Mouse (Mus musculus): ENCODE data around the gene Gnaq. TPM values are rescaled to one million over a fixed set of nuclear protein-coding genes. Genes with fewer than 3 reads are reported as not detected.

The Gnaq gene
- polyA plus RNA-seq, 1 experiment from 2014 or later, result 18.1 TPM

DNA sequence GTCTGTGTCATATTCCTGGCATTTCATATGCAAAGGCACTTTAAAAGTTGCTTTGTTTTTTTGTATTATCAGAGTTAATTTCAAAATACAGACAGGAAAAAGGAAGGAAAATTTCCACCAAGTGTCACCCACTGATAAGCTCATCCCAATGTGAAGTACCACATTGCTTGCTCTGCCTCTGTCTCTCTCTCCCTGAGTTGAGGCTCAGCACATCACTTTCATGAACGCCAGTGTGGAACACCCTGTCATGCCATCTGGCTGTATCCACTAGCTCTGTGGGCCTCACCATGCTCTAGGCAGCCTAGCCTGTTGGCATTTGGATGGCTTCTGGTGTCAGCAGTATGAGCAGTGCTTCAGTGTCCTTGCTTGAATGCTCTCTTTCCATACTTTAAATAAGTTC lies 122.2 kb downstream of the Gnaq start:
- no peaks in the 10 kb centered on the region for H3K36me3 ChIP-seq (ENCODE audit: control insufficient read depth, insufficient read depth, low read length)
- DNase-seq (ENCODE audit: low spot score) (no peak), ATAC-seq (ENCODE audit: low FRiP score, low TSS enrichment) (no peak)
- TF ChIP-seq CTCF (IDR thresholded peaks at IDR 0.05; ENCODE audit: low read depth) (no peak), EP300 (optimal IDR thresholded peaks at IDR 0.05) (no peak)
- no peak overlapping the region for H3K9ac ChIP-seq (ENCODE audit: low read length)
- no peaks in the 10 kb centered on the region for H3K27me3 ChIP-seq (ENCODE audit: control insufficient read depth, insufficient read depth, low read length)
- H3K4me1 ChIP-seq (replicated peaks; ENCODE audit: control insufficient read depth, insufficient read depth), result 0 out of 2 replicates have a peak, but pooled peaks cover 4% of the 10 kb centered on the region
- H3K4me2 ChIP-seq (replicated peaks; ENCODE audit: low read depth), result no peak overlapping the region
- no peaks in the 10 kb centered on the region for H3K9me3 ChIP-seq (ENCODE audit: control insufficient read depth, low read length)
- no peak overlapping the region for H3K27ac ChIP-seq (replicated peaks)
- no peak overlapping the region for H3K4me3 ChIP-seq (ENCODE audit: low read depth, low read length)
- WGBS, result 85% methylated on average over 1 of the region's 1 CpGs

DNA sequence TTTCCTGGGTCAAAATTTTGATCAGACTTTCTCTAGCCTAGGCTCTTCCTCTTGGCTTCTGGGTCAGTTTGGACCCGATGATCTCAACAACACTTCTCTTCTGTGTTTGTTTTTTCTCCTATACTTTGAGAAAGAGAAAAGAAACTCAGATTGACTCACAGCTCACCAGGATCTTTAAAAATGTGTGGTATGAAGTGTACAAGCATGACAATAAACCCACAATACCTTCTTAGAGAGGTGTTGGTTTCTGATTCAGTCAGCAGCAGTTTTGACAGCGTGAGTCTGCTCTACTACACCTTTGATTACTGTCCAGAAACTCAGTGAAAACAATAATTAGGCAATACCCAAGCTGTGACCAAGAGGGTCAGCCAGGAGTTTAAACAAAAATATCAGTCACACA lies 122.7 kb downstream of the Gnaq start:
- TF ChIP-seq CTCF (IDR thresholded peaks at IDR 0.05; ENCODE audit: low read depth), result no peak
- no peaks in the 10 kb centered on the region for H3K9me3 ChIP-seq (ENCODE audit: control insufficient read depth, low read length)
- H3K27ac ChIP-seq (replicated peaks), result no peak overlapping the region
- H3K4me2 ChIP-seq (replicated peaks; ENCODE audit: low read depth), result no peak overlapping the region
- no peaks in the 10 kb centered on the region for H3K27me3 ChIP-seq (ENCODE audit: control insufficient read depth, insufficient read depth, low read length)
- DNase-seq (ENCODE audit: low spot score) (no peak), ATAC-seq (ENCODE audit: low FRiP score, low TSS enrichment) (no peak)
- 0 out of 2 replicates have a peak, but pooled peaks cover 4% of the 10 kb centered on the region for H3K4me1 ChIP-seq (replicated peaks; ENCODE audit: control insufficient read depth, insufficient read depth)
- H3K9ac ChIP-seq (ENCODE audit: low read length), result no peak overlapping the region
- no peak overlapping the region for H3K4me3 ChIP-seq (ENCODE audit: low read depth, low read length)
- WGBS, result 68% methylated on average over 2 of the region's 2 CpGs
- no peaks in the 10 kb centered on the region for H3K36me3 ChIP-seq (ENCODE audit: control insufficient read depth, insufficient read depth, low read length)

DNA sequence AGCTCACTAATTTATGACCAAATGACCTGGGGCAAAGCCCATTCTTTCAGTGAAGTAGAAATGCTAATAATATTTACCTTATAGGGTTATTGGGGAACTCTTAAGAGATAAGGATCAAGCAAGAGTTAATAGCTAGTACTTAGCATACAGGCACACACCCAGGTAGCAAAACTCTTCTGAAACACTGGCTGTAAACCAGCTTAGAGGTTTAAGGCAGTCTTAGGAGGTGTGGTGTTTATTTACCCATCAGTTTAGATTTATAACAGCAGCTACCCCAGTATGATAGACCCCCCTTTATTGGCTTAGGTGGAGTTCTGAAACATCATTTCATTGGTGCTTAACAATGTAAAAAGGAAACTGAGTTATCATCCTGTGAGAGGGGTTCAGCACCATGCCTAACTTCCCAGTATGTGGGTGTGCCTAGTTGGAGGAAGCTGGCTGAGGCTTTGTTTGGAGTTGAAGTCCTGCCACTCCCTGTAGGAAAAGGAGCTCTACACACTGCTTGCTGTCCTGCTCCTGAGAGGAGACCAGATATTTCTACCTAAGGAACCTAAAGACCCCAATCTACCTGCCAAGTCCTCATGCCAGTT lies 126.2 kb downstream of the Gnaq start:
- peak; percentile 68; the same call in 1 of the 2 replicates for ATAC-seq (ENCODE audit: low FRiP score, low TSS enrichment)
- no peak overlapping the region for H3K4me3 ChIP-seq (ENCODE audit: low read depth, low read length)
- no peaks in the 10 kb centered on the region for H3K36me3 ChIP-seq (ENCODE audit: control insufficient read depth, insufficient read depth, low read length)
- no peak overlapping the region for H3K9ac ChIP-seq (ENCODE audit: low read length)
- no peaks in the 10 kb centered on the region for H3K27me3 ChIP-seq (ENCODE audit: control insufficient read depth, insufficient read depth, low read length)
- H3K4me2 ChIP-seq (replicated peaks; ENCODE audit: low read depth), result no peak overlapping the region
- no peaks in the 10 kb centered on the region for H3K9me3 ChIP-seq (ENCODE audit: control insufficient read depth, low read length)
- DNase-seq (ENCODE audit: low spot score), result peak; percentile 28
- H3K27ac ChIP-seq (replicated peaks), result peak overlapping the region; percentile 35
- no peak for TF ChIP-seq CTCF (IDR thresholded peaks at IDR 0.05; ENCODE audit: low read depth)
- TF ChIP-seq EP300 (optimal IDR thresholded peaks at IDR 0.05), result no peak
- 0 out of 2 replicates have a peak, but pooled peaks cover 4% of the 10 kb centered on the region for H3K4me1 ChIP-seq (replicated peaks; ENCODE audit: control insufficient read depth, insufficient read depth)

- Histone ChIP-seq H3K4me3 (ENCODE audit: low read depth, low read length) (no peak overlapping the region), H3K27ac (replicated peaks) (peak overlapping the region; percentile 35), H3K4me2 (replicated peaks; ENCODE audit: low read depth) (no peak overlapping the region), H3K9ac (ENCODE audit: low read length) (no peak overlapping the region), H3K27me3 (ENCODE audit: control insufficient read depth, insufficient read depth, low read length) (no peaks in the 10 kb centered on the region), H3K9me3 (ENCODE audit: control insufficient read depth, low read length) (no peaks in the 10 kb centered on the region), H3K36me3 (ENCODE audit: control insufficient read depth, insufficient read depth, low read length) (no peaks in the 10 kb centered on the region), H3K4me1 (replicated peaks; ENCODE audit: control insufficient read depth, insufficient read depth) (0 out of 2 replicates have a peak, but pooled peaks cover 4% of the 10 kb centered on the region)
- 75% methylated on average over 6 of the region's 6 CpGs for WGBS
- ATAC-seq (ENCODE audit: low FRiP score, low TSS enrichment), result peak; percentile 53
- no peak for DNase-seq (ENCODE audit: low spot score)
- TF ChIP-seq CTCF (IDR thresholded peaks at IDR 0.05; ENCODE audit: low read depth) (no peak), EP300 (optimal IDR thresholded peaks at IDR 0.05) (no peak)
Observed at GRCm38 (mm10) chr19:16259786-16260434, 127.3 kb downstream of the Gnaq start.

DNA sequence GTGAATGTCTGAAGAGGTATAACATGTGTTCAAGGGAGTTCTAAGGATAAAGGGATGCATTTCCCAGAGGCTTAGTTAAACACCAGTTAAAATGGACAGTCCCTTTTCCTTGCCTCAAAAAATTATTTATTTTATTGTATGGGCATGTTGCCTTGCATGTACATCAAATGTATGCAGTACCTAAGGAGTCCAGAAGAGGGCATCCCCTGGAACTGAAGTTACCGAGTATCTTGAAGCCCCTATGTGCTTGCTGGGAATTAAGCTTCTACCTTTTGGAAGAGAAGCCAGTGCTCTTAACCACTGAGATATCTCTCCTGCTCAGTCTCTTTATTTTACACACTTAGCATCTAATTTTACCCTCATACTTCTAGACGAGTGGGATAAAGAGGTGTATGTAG lies 127.8 kb downstream of the Gnaq start:
- DNase-seq (ENCODE audit: low spot score), result no peak
- no peaks in the 10 kb centered on the region for H3K27me3 ChIP-seq (ENCODE audit: control insufficient read depth, insufficient read depth, low read length)
- WGBS, result 80% methylated on average over 2 of the region's 2 CpGs
- no peak overlapping the region for H3K27ac ChIP-seq (replicated peaks)
- H3K4me2 ChIP-seq (replicated peaks; ENCODE audit: low read depth), result no peak overlapping the region
- no peak overlapping the region for H3K9ac ChIP-seq (ENCODE audit: low read length)
- TF ChIP-seq EP300 (optimal IDR thresholded peaks at IDR 0.05) (no peak), CTCF (IDR thresholded peaks at IDR 0.05; ENCODE audit: low read depth) (peak; percentile 63)
- H3K36me3 ChIP-seq (ENCODE audit: control insufficient read depth, insufficient read depth, low read length), result no peaks in the 10 kb centered on the region
- H3K4me3 ChIP-seq (ENCODE audit: low read depth, low read length), result no peak overlapping the region
- no peaks in the 10 kb centered on the region for H3K9me3 ChIP-seq (ENCODE audit: control insufficient read depth, low read length)
- no peak for ATAC-seq (ENCODE audit: low FRiP score, low TSS enrichment)
- H3K4me1 ChIP-seq (replicated peaks; ENCODE audit: control insufficient read depth, insufficient read depth), result 0 out of 2 replicates have a peak, but pooled peaks cover 4% of the 10 kb centered on the region

DNA sequence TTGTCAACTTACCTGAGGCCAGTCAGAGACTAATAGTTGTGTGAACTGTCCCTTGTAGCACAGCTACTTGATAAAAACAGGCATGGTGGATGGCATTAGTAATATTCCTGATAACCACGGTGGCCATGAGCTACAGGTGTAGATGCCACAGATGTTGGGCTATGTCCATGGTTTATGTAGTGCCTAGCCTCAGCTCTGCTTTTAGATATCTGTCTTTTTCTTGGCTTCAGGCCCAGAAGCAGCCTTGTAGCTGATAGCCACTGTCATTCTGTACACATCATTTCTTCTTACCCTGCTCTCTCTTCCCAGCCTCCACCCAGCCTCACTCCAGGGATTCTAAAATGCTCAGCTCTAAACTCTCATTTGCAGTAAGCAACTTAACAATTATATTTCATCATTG lies 128.3 kb downstream of the Gnaq start:
- no peak for TF ChIP-seq CTCF (IDR thresholded peaks at IDR 0.05; ENCODE audit: low read depth)
- no peak for TF ChIP-seq EP300 (optimal IDR thresholded peaks at IDR 0.05)
- ATAC-seq (ENCODE audit: low FRiP score, low TSS enrichment) (no peak), DNase-seq (ENCODE audit: low spot score) (no peak)
- Histone ChIP-seq H3K4me2 (replicated peaks; ENCODE audit: low read depth) (no peak overlapping the region), H3K36me3 (ENCODE audit: control insufficient read depth, insufficient read depth, low read length) (no peaks in the 10 kb centered on the region), H3K9ac (ENCODE audit: low read length) (no peak overlapping the region), H3K4me1 (replicated peaks; ENCODE audit: control insufficient read depth, insufficient read depth) (0 out of 2 replicates have a peak, but pooled peaks cover 4% of the 10 kb centered on the region), H3K4me3 (ENCODE audit: low read depth, low read length) (no peak overlapping the region), H3K27ac (replicated peaks) (no peak overlapping the region), H3K9me3 (ENCODE audit: control insufficient read depth, low read length) (no peaks in the 10 kb centered on the region), H3K27me3 (ENCODE audit: control insufficient read depth, insufficient read depth, low read length) (no peaks in the 10 kb centered on the region)
- 67% methylated on average over 1 of the region's 1 CpGs for WGBS
